Mouse (Mus musculus) spleen, adult 2 months (tissue): Measurements from ENCODE around the gene Svep1.

ENCODE experiments used
- CTCF ChIP-seq: fragments of 200-500 bp; IDR thresholded peaks from 2 replicates; pipeline ENCODE4 v1.5.1; 2011; ENCODE audit warnings: mild to moderate bottlenecking, inconsistent platforms; ENCODE audit not compliant: insufficient read depth, insufficient read length, insufficient replicate concordance; ENCODE audit errors: extremely low read depth
- POLR2A ChIP-seq: fragments of 200-500 bp; IDR thresholded peaks from 2 replicates; pipeline ENCODE4 v1.6.1; 2011; ENCODE audit warnings: low read depth, low read length, inconsistent platforms

- TF ChIP-seq CTCF (no peak), POLR2A (no peak)
These were observed 44.8 kb downstream of the Svep1 start for GRCm38 (mm10) chr4:58161901-58162300.
